Mouse (Mus musculus) thymus, postnatal 4 days (tissue): Measurements from ENCODE around the gene Foxe1.

ENCODE experiments used
- DNase-seq: peaks from one replicate; pipeline ENCODE4 v3.0.0; 2021

The Foxe1 gene

GRCm38 (mm10) chr4:46343596-46344260 lies at the start of gene Foxe1:
TSS of gene Foxe1 (plus strand) at chr4:46343609.
- peak; percentile 45 for DNase-seq

DNA sequence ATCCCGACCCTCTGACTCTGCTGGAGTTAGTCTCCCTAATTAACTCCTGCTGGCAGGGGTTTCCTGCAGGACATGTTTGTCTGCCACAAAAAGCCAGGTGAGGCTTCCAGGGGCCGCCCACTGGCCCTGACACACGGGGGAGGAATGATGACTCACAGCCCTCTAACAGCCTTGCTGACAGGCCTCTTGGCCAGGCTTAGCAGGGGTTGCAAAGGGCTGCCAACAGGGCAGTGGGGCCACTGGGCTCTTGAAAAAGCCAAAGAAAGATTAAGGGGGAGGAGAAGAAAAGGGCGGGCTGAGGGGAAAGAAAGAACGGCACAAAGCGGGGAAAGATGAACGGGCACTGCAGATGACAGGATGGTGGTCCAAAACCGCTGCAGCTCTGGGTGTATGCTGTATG lies 39.3 kb upstream of the Foxe1 start:
- DNase-seq: peak; percentile 19

DNA sequence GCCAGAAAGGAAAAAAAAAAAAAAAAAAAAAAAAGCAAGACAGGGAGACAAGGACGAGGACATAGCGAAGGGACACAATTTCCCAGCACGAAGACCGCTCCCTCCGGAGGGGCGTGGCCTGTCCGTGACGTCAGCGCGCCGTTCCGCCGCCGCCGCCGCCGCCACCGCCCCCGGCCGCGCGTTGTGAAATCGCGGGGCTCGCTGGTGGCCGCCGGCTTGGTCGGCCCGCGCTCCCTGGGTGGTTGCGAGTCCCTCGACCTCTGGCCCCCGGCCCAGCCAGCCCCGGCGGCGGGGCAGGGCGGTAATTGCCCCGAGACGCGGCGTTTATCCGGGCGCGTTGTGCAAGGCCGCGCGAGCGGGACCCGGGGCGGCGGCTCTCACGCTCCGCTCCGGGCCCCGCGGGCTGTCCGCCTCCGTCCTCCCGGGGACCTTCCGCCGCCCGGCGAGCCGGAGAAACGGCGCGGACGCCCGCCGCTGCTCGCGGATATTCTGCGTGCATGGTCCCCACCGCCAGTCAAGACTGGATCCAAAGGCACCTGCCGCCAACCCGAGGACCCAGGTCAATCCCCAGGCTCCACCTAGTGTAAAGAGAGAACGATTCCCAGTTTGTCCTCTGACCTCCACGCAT lies 38.5 kb upstream of the Foxe1 start:
- DNase-seq: peak; percentile 92

DNA sequence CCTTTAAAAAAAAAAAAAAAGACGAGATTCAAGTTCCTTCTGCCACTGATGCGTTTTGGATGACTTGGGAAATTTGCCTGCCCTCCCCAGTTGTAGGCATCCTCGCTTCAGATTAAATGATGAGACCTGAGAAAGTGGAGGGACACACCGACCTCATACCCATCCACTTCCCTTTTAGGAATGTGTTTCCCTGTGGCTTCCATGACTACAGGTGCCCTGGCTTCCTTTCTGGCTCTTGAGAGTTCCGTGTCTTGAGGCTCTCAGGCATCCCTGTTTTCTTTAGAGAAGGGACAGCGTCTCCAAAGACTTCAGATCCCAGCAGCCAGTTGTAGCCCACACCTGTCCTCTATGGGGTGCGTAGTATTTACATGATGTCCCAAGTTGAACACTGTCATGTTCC lies 38.0 kb upstream of the Foxe1 start:
- no peak for DNase-seq

GRCm38 (mm10) chr4:46307341-46307740 lies 36.1 kb upstream of the Foxe1 start:
- no peak for DNase-seq

DNA sequence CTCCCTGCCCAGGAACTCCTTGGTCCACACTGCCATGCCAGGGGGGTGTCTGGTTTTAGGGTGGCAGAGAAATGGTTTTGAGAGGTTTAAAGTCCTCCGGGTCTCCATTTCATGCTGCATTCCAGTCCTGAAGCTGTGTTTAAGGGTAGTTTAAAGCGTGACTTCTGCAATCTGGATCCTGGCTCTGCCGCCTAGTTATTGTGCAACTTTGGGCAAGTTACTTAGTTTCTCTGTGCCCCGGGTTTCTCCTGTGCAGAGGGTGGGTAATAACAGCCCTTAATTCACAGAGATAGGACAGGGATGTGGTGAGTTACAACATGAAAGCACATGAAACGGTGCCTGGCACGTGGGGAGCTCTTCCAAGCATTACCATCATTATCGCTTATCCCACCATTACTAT lies 35.5 kb upstream of the Foxe1 start:
- DNase-seq: no peak

- no peak for DNase-seq
Measured at GRCm38 (mm10) chr4:46311631-46312030, 31.8 kb upstream of the Foxe1 start.

GRCm38 (mm10) chr4:46321730-46322389 lies 21.5 kb upstream of the Foxe1 start:
- no peak for DNase-seq

DNA sequence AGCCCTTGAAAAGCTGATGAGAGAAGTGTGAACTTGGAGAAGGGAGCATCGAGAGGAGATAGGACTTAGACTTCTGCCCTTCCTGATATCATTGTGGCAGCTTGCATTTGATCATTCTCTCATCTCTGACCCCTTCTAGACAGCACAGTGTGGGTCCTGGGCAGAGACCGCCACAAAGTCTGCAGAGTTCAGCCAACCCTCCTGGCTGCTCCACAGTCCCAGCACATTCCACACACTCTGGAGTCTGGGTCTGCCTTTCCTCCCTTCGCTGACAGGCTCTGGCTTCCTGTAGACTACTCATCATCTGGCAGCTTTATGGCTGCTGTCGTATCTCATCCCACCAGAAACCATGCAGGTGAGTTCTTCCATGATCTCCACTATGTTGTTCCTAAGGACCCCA lies 20.7 kb upstream of the Foxe1 start:
- no peak for DNase-seq

- DNase-seq: no peak
Measured at GRCm38 (mm10) chr4:46328906-46329305, 14.5 kb upstream of the Foxe1 start.

GRCm38 (mm10) chr4:46335846-46336245 lies 7.6 kb upstream of the Foxe1 start:
- no peak for DNase-seq

- no peak for DNase-seq
Measured at GRCm38 (mm10) chr4:46337990-46338389, 5.4 kb upstream of the Foxe1 start.

DNA sequence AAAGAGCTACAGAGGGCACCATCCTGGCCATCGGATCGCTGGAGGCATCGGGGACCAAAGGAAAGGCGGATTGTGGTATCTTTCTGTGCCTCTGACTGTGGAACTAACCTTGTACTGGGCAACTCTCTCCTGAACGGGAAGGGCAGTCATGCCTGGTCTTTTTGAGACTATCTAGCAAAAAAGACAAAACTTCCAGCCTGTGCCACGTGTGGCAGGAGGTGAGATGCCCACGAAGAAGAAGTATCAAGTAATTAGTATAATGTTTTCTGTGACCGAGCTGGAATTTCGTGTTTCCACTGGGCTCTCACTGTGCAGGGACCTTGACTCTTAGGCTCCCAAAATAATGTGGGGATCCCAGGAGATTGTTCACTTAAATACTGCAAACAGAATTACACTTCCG lies 4.4 kb upstream of the Foxe1 start:
- DNase-seq: no peak

DNA sequence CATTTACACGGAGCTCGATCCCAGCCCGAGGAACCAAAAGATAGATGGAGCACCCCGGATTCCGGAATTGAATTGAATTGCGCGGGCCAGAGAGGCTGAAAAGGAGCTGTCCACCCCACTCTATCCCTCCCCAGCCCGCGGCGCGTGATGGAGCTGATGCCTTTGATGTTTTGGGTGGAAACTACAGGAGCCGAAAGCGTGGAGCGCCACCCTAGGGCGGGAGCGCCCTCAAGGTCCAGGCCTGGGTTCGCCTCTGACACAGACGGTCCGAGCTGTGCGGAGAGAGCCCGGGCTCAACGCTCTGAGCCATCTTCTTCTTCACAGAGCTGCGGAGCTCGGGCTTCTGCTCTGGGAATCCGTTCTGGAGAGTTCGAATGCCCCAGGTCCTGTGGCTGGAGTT lies 3.8 kb upstream of the Foxe1 start:
- DNase-seq: no peak

DNA sequence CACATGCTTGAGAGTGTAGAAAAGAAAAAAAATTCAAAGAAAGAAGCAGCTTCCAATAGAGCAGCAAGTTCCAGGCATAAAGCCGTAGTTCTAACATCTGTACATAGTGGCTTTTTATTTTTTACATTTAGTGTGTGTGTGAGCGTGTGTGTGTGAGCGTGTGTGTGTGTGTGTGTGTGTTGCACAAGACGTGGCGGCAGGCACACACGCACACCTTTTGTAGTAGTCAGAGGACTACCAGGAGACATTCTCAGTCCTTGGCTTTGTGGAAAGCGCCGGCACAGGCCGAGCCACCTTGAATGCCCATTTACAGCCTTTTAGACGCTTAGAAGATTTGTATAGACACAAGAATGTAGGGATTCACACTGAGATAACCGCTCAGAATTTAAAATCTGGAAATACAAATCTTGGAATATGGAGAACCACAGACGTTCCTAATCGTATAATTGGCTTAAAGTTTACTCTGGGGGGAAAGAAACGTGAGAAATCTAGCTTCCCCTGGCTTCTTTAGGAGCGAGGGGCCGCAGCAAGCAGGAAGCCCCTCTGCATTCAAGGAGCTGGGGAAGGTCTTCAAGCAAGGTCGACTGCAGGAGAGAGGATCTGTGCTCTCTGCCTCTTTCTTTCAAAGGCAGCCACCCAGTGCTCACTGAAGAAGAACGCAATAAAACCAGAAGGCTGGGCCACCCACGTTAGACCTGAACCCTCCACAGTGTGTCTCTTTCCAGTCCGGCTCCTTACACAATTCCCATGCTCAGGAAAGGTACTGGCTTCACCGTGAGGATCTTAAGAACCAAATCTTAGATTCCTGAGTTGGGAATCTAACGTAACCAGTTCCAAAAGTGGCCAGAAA lies 1.4 kb upstream of the Foxe1 start:
- DNase-seq: no peak

DNA sequence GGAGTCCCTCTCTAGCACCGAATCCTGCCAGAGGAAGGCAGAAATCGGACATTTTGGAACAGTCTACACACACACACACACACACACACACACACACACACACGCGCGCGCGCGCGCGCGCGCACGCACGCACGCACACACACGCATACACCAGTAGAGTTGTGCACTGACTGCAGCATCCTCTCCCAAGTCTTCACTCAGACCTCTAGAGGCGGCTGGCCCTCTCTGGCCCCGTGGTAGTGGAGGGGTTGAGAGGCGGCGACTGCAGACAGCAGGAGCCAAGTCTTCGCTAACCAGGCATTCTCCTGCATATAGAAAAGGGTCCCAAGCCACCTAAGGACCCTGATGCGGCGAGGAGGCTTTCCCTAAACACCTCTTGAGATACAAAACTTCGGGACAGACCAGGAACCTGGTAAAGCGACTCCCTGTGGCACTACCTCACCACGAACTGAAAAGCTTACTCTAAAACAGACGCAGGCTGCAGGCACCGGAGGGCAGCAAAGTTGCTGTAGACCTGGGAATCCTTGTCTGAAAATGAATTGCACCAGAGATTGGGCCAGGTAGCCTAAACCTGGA lies 610 bp upstream of the Foxe1 start:
- no peak for DNase-seq

DNA sequence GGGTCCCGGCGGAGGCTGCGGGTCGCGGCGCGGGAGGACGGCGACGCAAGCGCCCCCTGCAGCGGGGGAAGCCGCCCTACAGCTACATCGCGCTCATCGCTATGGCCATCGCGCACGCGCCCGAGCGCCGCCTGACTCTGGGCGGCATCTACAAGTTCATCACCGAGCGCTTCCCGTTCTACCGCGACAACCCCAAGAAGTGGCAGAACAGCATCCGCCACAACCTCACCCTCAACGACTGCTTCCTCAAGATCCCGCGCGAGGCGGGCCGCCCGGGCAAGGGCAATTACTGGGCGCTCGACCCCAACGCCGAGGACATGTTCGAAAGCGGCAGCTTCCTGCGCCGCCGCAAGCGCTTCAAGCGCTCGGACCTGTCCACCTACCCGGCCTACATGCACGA lies 879 bp downstream of the Foxe1 start:
- peak; percentile 69 for DNase-seq

- DNase-seq: peak; percentile 25
Measured at GRCm38 (mm10) chr4:46345056-46345772, 1.8 kb downstream of the Foxe1 start.

DNA sequence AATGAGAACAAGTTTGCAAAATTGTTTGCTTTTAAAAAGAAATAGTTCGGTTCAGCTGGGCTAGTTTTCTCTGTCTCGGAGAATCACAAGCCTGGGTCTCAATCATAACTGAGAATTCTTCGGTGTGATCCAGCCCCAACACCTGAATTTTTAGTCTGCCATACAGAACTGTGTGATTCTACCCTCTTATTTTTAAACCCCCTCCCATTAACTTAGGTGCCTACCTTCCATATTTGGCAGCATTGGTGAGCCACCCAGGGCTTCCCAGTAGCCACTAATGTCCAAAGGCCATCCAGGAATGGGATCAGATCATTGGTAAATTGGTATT lies 2.3 kb downstream of the Foxe1 start:
- DNase-seq: no peak

- no peak for DNase-seq
Measured at GRCm38 (mm10) chr4:46346221-46346620, 2.8 kb downstream of the Foxe1 start.

DNA sequence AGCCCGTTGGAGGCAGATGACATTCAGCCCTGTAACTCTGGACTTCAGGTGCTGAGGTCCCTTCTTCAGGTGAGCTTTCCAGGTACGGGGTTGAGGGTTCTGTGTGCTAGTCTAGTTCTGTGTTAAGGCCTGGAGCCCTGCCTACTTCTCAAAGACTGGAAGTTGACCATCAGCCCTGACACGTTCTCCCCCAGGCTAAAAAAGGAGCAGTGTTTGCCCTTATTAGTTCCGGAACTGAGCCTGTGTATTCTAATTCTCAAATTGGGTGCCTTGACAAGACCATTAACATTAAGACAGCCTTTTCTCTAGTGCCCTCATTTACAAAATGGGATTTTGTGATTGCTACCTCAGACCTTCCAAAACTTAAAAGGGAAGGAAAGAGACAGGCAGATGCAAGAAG lies 3.7 kb downstream of the Foxe1 start:
- no peak for DNase-seq
